Mouse (Mus musculus) embryonic facial prominence, embryonic 15.5 days (tissue): ENCODE measurements around the gene Dgka. TPM values are rescaled to one million over a fixed set of nuclear protein-coding genes. Genes with fewer than 3 reads are reported as not detected.

Experiments
- ATAC-seq: fragments of 200-750 bp; cut with Nextera tagmentation; 2 replicates; pipeline ENCODE4 v1.8.0; 2017; ENCODE audit warnings: low read depth, moderate TSS enrichment; ENCODE audit not compliant: insufficient number of reproducible peaks, low FRiP score, low TSS enrichment
- H3K27ac ChIP-seq: fragments of 300-500 bp; sonication (generic); replicated peaks from 2 replicates; pipeline ENCODE4 v1.5.1; 2015; ENCODE audit warnings: mild to moderate bottlenecking, inconsistent platforms
- H3K27me3 ChIP-seq: fragments of 300-500 bp; sonication (generic); 2 replicates; pipeline ENCODE4 v1.6.1; 2015; ENCODE audit warnings: inconsistent platforms
- H3K36me3 ChIP-seq: fragments of 300-500 bp; sonication (generic); 2 replicates; pipeline ENCODE4 v1.6.1; 2015; ENCODE audit warnings: mild to moderate bottlenecking, inconsistent platforms
- H3K4me1 ChIP-seq: fragments of 300-500 bp; sonication (generic); 2 replicates; pipeline ENCODE4 v1.6.1; 2015; ENCODE audit warnings: inconsistent platforms
- H3K4me2 ChIP-seq: fragments of 300-500 bp; sonication (generic); replicated peaks from 2 replicates; pipeline ENCODE4 v1.6.1; 2015; ENCODE audit warnings: mild to moderate bottlenecking, inconsistent platforms
- H3K4me3 ChIP-seq: fragments of 300-500 bp; sonication (generic); replicated peaks from 2 replicates; pipeline ENCODE4 v1.5.1; 2015; ENCODE audit warnings: mild to moderate bottlenecking, inconsistent platforms
- H3K9ac ChIP-seq: fragments of 300-500 bp; sonication (generic); 2 replicates; pipeline ENCODE4 v1.6.1; 2015; ENCODE audit warnings: inconsistent platforms
- H3K9me3 ChIP-seq: fragments of 300-500 bp; sonication (generic); replicated peaks from 2 replicates; pipeline ENCODE4 v1.6.1; 2016; ENCODE audit warnings: inconsistent platforms
- WGBS: fragments of 180-500 bp; shearing (Covaris S2); methylation state at CpG from one replicate; pipeline ENCODE4 v1.1.7; 2015; 5-methylcytosine and 5-hydroxymethylcytosine counted together
- polyA plus RNA-seq: library from polyadenylated mRNA; unstranded; fragments of >200 nt; fragmentation: Nextera tagmentation; extraction: Ambion mirVana; gene quantifications from 2 replicates; pipeline ENCODE4 v1.2.1, GENCODE M21; 2015

Dgka gene
- polyA plus RNA-seq, 1 experiment from 2014 or later, result 26.5 TPM

- H3K4me3 ChIP-seq, result no peak overlapping the region
- 68% methylated on average over 11 of the region's 11 CpGs for WGBS
- H3K4me1 ChIP-seq, result peaks cover 30% of the 10 kb centered on the region
- no peaks in the 10 kb centered on the region for H3K27me3 ChIP-seq
- no peaks in the 10 kb centered on the region for H3K9me3 ChIP-seq
- H3K9ac ChIP-seq, result no peak overlapping the region
- ATAC-seq, result no peak
- no peak overlapping the region for H3K27ac ChIP-seq
- peaks cover 50% of the 10 kb centered on the region for H3K36me3 ChIP-seq
- no peak overlapping the region for H3K4me2 ChIP-seq
Observed at GRCm38 (mm10) chr10:128699611-128700010, 45.0 kb downstream of the Dgka start.

- Histone ChIP-seq H3K4me1 (peaks cover 31% of the 10 kb centered on the region), H3K9me3 (no peaks in the 10 kb centered on the region), H3K27me3 (no peaks in the 10 kb centered on the region), H3K9ac (no peak overlapping the region), H3K4me3 (no peak overlapping the region), H3K4me2 (no peak overlapping the region), H3K36me3 (peaks cover 50% of the 10 kb centered on the region), H3K27ac (no peak overlapping the region)
- 81% methylated on average over 5 of the region's 5 CpGs for WGBS
- ATAC-seq, result no peak
Observed at GRCm38 (mm10) chr10:128699006-128699405, 45.6 kb downstream of the Dgka start.

- no peak for ATAC-seq
- 79% methylated on average over 6 of the region's 6 CpGs for WGBS
- no peaks in the 10 kb centered on the region for H3K9me3 ChIP-seq
- peaks cover 41% of the 10 kb centered on the region for H3K36me3 ChIP-seq
- peak overlapping the region; percentile 95 for H3K4me3 ChIP-seq
- peak overlapping the region; percentile 69 for H3K4me2 ChIP-seq
- H3K27ac ChIP-seq, result peak overlapping the region; percentile 82
- H3K27me3 ChIP-seq, result no peaks in the 10 kb centered on the region
- H3K9ac ChIP-seq, result no peak overlapping the region
- H3K4me1 ChIP-seq, result peaks cover 13% of the 10 kb centered on the region; the same call in 1 of the 2 replicates
Observed at GRCm38 (mm10) chr10:128697072-128697725, 47.5 kb downstream of the Dgka start.

- Histone ChIP-seq H3K36me3 (peaks cover 34% of the 10 kb centered on the region), H3K4me3 (peak within 1 kb of the TSS; percentile 95), H3K27ac (peak within 1 kb of the TSS; percentile 98), H3K4me1 (peaks cover 12% of the 10 kb centered on the region; the same call in 1 of the 2 replicates), H3K27me3 (no peaks in the 10 kb centered on the region), H3K9ac (peak within 1 kb of the TSS; percentile 86), H3K9me3 (no peaks in the 10 kb centered on the region), H3K4me2 (peak within 1 kb of the TSS; percentile 69)
- WGBS, result 1% methylated on average over 40 of the region's 40 CpGs
- ATAC-seq, result peak; percentile 99
Observed at GRCm38 (mm10) chr10:128695992-128696807, 48.5 kb downstream of the Dgka start, which contains the start of gene Rab5b. TSS of gene Rab5b (minus strand) at chr10:128696264.

- Histone ChIP-seq H3K36me3 (peaks cover 27% of the 10 kb centered on the region), H3K27ac (peak overlapping the region; percentile 98), H3K4me3 (peak overlapping the region; percentile 95), H3K9me3 (no peaks in the 10 kb centered on the region), H3K4me2 (peak overlapping the region; percentile 57), H3K9ac (peak overlapping the region; percentile 86), H3K4me1 (peaks cover 12% of the 10 kb centered on the region; the same call in 1 of the 2 replicates), H3K27me3 (no peaks in the 10 kb centered on the region)
- ATAC-seq, result no peak
- WGBS, result under 1% methylated on average over 22 of the region's 22 CpGs
Observed at GRCm38 (mm10) chr10:128695411-128695991, 49.2 kb downstream of the Dgka start.

DNA sequence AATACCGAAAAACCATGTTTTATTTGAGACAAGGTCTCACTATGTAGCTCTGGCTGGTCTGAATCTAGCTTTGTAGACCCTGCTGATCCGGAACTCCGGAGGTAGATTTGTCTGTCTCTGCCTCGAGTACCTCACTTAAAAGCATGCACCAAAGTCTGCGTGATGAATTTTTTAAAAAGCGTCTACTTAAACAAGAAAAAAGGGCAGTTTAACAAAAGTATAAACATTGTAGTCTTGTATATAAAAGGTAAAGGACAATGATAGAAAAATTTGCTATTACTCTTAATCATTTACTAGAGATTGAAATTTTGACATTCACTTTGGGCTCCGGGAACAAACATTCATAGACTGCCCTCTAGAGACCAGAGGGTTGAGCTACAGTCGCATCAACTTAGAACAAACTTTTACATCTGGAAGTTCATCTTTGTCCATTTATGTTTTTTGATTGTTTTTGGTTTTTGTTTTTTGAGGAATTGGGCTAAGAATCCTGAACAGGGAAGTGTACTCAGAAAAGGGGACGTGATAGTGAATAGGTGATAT, 70.1 kb downstream of the Dgka start:
- peak overlapping the region; percentile 58 for H3K27ac ChIP-seq
- peak overlapping the region; percentile 81 for H3K4me2 ChIP-seq
- H3K27me3 ChIP-seq, result no peaks in the 10 kb centered on the region
- H3K4me1 ChIP-seq, result peaks cover 11% of the 10 kb centered on the region
- peak overlapping the region; percentile 64 for H3K4me3 ChIP-seq
- H3K9ac ChIP-seq, result peak overlapping the region; percentile 37; the same call in 1 of the 2 replicates
- no peaks in the 10 kb centered on the region for H3K9me3 ChIP-seq
- H3K36me3 ChIP-seq, result peaks cover 19% of the 10 kb centered on the region
- ATAC-seq, result no peak
- WGBS, result under 1% methylated on average over 9 of the region's 9 CpGs

DNA sequence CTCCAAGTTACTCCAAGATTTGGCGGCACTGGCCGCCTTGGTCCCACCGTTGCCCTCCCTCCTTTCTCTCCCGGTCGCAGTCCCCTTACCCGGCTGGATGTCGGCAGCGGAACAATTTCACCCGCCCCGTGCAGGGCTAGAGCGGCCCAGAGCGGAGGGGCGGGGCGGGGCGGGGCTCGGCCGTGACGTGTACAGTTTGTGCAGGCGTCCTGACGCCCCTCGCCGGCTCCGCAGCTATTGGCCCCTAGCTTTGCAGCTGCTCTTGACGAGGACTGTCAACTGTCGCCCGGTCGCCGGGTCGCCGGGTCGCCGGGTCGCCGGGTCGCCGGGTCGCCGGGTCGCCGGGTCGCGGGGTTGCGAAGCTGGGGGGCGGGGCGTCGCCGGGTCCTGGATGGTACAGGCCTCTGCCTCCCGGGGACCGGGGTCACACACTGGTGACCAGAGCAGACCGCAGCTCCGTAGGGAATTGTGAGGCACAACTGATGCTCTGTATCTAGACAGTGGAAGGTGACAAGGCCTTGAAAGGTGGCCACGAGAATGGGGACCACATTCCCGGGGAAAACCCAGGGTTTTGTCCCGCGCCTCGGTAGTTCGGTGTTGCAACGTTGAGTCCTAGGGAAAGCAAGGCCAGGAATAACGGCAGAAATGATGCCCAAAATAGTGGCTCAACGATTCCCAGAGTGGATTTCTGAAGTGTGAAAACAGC, 70.7 kb downstream of the Dgka start, which contains the start of gene Suox:
Gene Suox, minus strand, starts transcription at position 311 of the 706 bp plus-strand sequence.
- 1% methylated on average over 60 of the region's 60 CpGs for WGBS
- H3K4me2 ChIP-seq, result peak within 1 kb of the TSS; percentile 81

GRCm38 (mm10) chr10:128671148-128671547, 73.5 kb downstream of the Dgka start:
- WGBS, result 91% methylated on average over 9 of the region's 9 CpGs
- peaks cover 16% of the 10 kb centered on the region for H3K4me1 ChIP-seq
- no peak overlapping the region for H3K4me3 ChIP-seq
- ATAC-seq, result no peak
- no peaks in the 10 kb centered on the region for H3K27me3 ChIP-seq
- H3K9me3 ChIP-seq, result no peaks in the 10 kb centered on the region
- peaks cover 14% of the 10 kb centered on the region; the same call in 1 of the 2 replicates for H3K36me3 ChIP-seq
- no peak overlapping the region for H3K27ac ChIP-seq
- no peak overlapping the region for H3K4me2 ChIP-seq
- H3K9ac ChIP-seq, result no peak overlapping the region

More for the DNA sequence above, 70.7 kb downstream of the Dgka start, which contains the start of gene Suox:
- H3K4me1 ChIP-seq, result peaks cover 11% of the 10 kb centered on the region
- H3K36me3 ChIP-seq, result peaks cover 14% of the 10 kb centered on the region; the same call in 1 of the 2 replicates
- peak within 1 kb of the TSS; percentile 64 for H3K4me3 ChIP-seq
- ATAC-seq, result peak; percentile 93
- no peaks in the 10 kb centered on the region for H3K9me3 ChIP-seq
- peak within 1 kb of the TSS; percentile 58 for H3K27ac ChIP-seq
- peak within 1 kb of the TSS; percentile 37 for H3K9ac ChIP-seq
- no peaks in the 10 kb centered on the region for H3K27me3 ChIP-seq
